Mouse (Mus musculus) thymus, postnatal 0 days (tissue): ENCODE measurements around the gene Eepd1. TPM values are rescaled to one million over a fixed set of nuclear protein-coding genes. Genes with fewer than 3 reads are reported as not detected.
A peak's percentile ranks its signal among the peaks of the same experiment; 100 is the strongest.

Experiments used
- DNase-seq: peaks from one replicate; pipeline ENCODE4 v3.0.0-alpha.2; 2015; ENCODE audit warnings: low spot score
- polyA plus RNA-seq: library from polyadenylated mRNA; unstranded; fragments of >200 nt; fragmentation: Nextera tagmentation; extraction: Ambion mirVana; gene quantifications from 2 replicates; pipeline ENCODE4 v1.2.1, GENCODE M21; 2015

The Eepd1 gene
- polyA plus RNA-seq, 1 experiment from 2014 or later, result 4.9 TPM

- DNase-seq, result no peak
These were observed 8.0 kb downstream of the Eepd1 start for GRCm38 (mm10) chr9:25489221-25489960.

GRCm38 (mm10) chr9:25490278-25491145 lies 9.2 kb downstream of the Eepd1 start:
- DNase-seq, result no peak

GRCm38 (mm10) chr9:25493918-25494317 lies 12.6 kb downstream of the Eepd1 start:
- no peak for DNase-seq

- no peak for DNase-seq
These were observed 14.3 kb downstream of the Eepd1 start for GRCm38 (mm10) chr9:25495601-25496000.

GRCm38 (mm10) chr9:25496196-25496595 lies 14.8 kb downstream of the Eepd1 start:
- DNase-seq, result no peak

GRCm38 (mm10) chr9:25496703-25497102 lies 15.4 kb downstream of the Eepd1 start:
- DNase-seq, result no peak

GRCm38 (mm10) chr9:25498770-25499169 lies 17.4 kb downstream of the Eepd1 start:
- DNase-seq, result no peak

GRCm38 (mm10) chr9:25499306-25499705 lies 18.0 kb downstream of the Eepd1 start:
- no peak for DNase-seq

GRCm38 (mm10) chr9:25500031-25500430 lies 18.7 kb downstream of the Eepd1 start:
- no peak for DNase-seq

- DNase-seq, result no peak
These were observed 27.5 kb downstream of the Eepd1 start for GRCm38 (mm10) chr9:25508825-25509224.

GRCm38 (mm10) chr9:25510572-25510971 lies 29.2 kb downstream of the Eepd1 start:
- DNase-seq, result peak; percentile 15

GRCm38 (mm10) chr9:25513050-25513449 lies 31.7 kb downstream of the Eepd1 start:
- no peak for DNase-seq

GRCm38 (mm10) chr9:25513556-25513955 lies 32.2 kb downstream of the Eepd1 start:
- no peak for DNase-seq

- DNase-seq, result no peak
These were observed 35.3 kb downstream of the Eepd1 start for GRCm38 (mm10) chr9:25516640-25517039.

GRCm38 (mm10) chr9:25517982-25518381 lies 36.6 kb downstream of the Eepd1 start:
- no peak for DNase-seq

- no peak for DNase-seq
These were observed 37.8 kb downstream of the Eepd1 start for GRCm38 (mm10) chr9:25519193-25519592.

GRCm38 (mm10) chr9:25520826-25521225 lies 39.5 kb downstream of the Eepd1 start:
- no peak for DNase-seq

GRCm38 (mm10) chr9:25521825-25522224 lies 40.5 kb downstream of the Eepd1 start:
- peak; percentile 51 for DNase-seq

- DNase-seq, result no peak
These were observed 45.2 kb downstream of the Eepd1 start for GRCm38 (mm10) chr9:25526516-25526915.

- DNase-seq, result no peak
These were observed 45.6 kb downstream of the Eepd1 start for GRCm38 (mm10) chr9:25526927-25527337.

- no peak for DNase-seq
These were observed 46.2 kb downstream of the Eepd1 start for GRCm38 (mm10) chr9:25527359-25528038.

GRCm38 (mm10) chr9:25531627-25532026 lies 50.3 kb downstream of the Eepd1 start:
- no peak for DNase-seq
